Mouse (Mus musculus) heart, embryonic 10.5 days (tissue): ENCODE data around the gene Pole4. TPM values are rescaled to one million over a fixed set of nuclear protein-coding genes. Genes with fewer than 3 reads are reported as not detected.

Experiments used
- DNase-seq: peaks from one replicate; pipeline ENCODE4 v3.0.0-alpha.2; 2017; ENCODE audit warnings: low spot score
- H3K27ac ChIP-seq: fragments of 300-500 bp; sonication (generic); 2 replicates; pipeline ENCODE4 v1.5.1; 2016; ENCODE audit warnings: mild to moderate bottlenecking
- H3K27me3 ChIP-seq: fragments of 300-500 bp; sonication (generic); 2 replicates; pipeline ENCODE4 v1.6.1; 2016; ENCODE audit warnings: mild to moderate bottlenecking; ENCODE audit not compliant: poor library complexity, insufficient read depth, severe bottlenecking
- H3K36me3 ChIP-seq: fragments of 300-500 bp; sonication (generic); 2 replicates; pipeline ENCODE4 v1.6.1; 2016; ENCODE audit warnings: mild to moderate bottlenecking, moderate library complexity
- H3K4me1 ChIP-seq: fragments of 300-500 bp; sonication (generic); 2 replicates; pipeline ENCODE4 v1.6.1; 2016; ENCODE audit warnings: mild to moderate bottlenecking
- H3K4me3 ChIP-seq: fragments of 300-500 bp; sonication (generic); 2 replicates; pipeline ENCODE4 v1.5.1; 2016; ENCODE audit warnings: mild to moderate bottlenecking, moderate library complexity
- H3K9me3 ChIP-seq: fragments of 300-500 bp; sonication (generic); 2 replicates; pipeline ENCODE4 v1.6.1; 2016; ENCODE audit warnings: mild to moderate bottlenecking, moderate library complexity
- WGBS: fragments of 180-500 bp; shearing (Covaris S2); methylation state at CpG from one replicate; pipeline ENCODE4 v1.1.7; 2016; 5-methylcytosine and 5-hydroxymethylcytosine counted together
- polyA plus RNA-seq: library from polyadenylated mRNA; unstranded; fragments of >200 nt; fragmentation: Nextera tagmentation; extraction: Ambion mirVana; gene quantifications from 2 replicates; pipeline ENCODE4 v1.2.1, GENCODE M21; 2016

Gene Pole4
- polyA plus RNA-seq, 1 experiment from 2014 or later = 121 TPM

GRCm38 (mm10) chr6:82737634-82738540 is 32.7 kb upstream of the Pole4 start:
- Histone ChIP-seq H3K4me3 (no peak overlapping the region), H3K36me3 (peaks cover 81% of the 10 kb centered on the region), H3K4me1 (peaks cover 9% of the 10 kb centered on the region), H3K27me3 (no peaks in the 10 kb centered on the region), H3K27ac (no peak overlapping the region), H3K9me3 (no peaks in the 10 kb centered on the region)
- 88% methylated on average over 27 of the region's 27 CpGs for WGBS
- DNase-seq = no peak

GRCm38 (mm10) chr6:82736626-82737600 is 31.7 kb upstream of the Pole4 start:
- Histone ChIP-seq H3K4me3 (no peak overlapping the region), H3K4me1 (peaks cover 9% of the 10 kb centered on the region), H3K9me3 (no peaks in the 10 kb centered on the region), H3K27me3 (no peaks in the 10 kb centered on the region), H3K36me3 (peaks cover 77% of the 10 kb centered on the region), H3K27ac (no peak overlapping the region)
- 84% methylated on average over 25 of the region's 25 CpGs for WGBS
- DNase-seq = no peak

GRCm38 (mm10) chr6:82735347-82735746 is 30.2 kb upstream of the Pole4 start:
- no peaks in the 10 kb centered on the region for H3K27me3 ChIP-seq
- peaks cover 5% of the 10 kb centered on the region; the same call in 1 of the 2 replicates for H3K4me1 ChIP-seq
- no peaks in the 10 kb centered on the region for H3K9me3 ChIP-seq
- WGBS = 84% methylated on average over 7 of the region's 7 CpGs
- peaks cover 87% of the 10 kb centered on the region for H3K36me3 ChIP-seq
- no peak overlapping the region for H3K27ac ChIP-seq
- no peak overlapping the region for H3K4me3 ChIP-seq
- no peak for DNase-seq

GRCm38 (mm10) chr6:82728635-82729034 is 23.5 kb upstream of the Pole4 start:
- DNase-seq = no peak
- Histone ChIP-seq H3K9me3 (no peaks in the 10 kb centered on the region), H3K4me1 (peaks cover 29% of the 10 kb centered on the region), H3K27ac (no peak overlapping the region), H3K36me3 (peaks cover 85% of the 10 kb centered on the region), H3K27me3 (no peaks in the 10 kb centered on the region), H3K4me3 (no peak overlapping the region)
- 71% methylated on average over 21 of the region's 21 CpGs for WGBS

GRCm38 (mm10) chr6:82727206-82727605 is 22.0 kb upstream of the Pole4 start:
- 88% methylated on average over 13 of the region's 13 CpGs for WGBS
- no peak overlapping the region for H3K4me3 ChIP-seq

GRCm38 (mm10) chr6:82723321-82723720 is 18.2 kb upstream of the Pole4 start:
- 27% methylated on average over 5 of the region's 5 CpGs for WGBS
- Histone ChIP-seq H3K4me1 (peaks cover 31% of the 10 kb centered on the region), H3K9me3 (no peaks in the 10 kb centered on the region), H3K27ac (peak overlapping the region; percentile 89), H3K4me3 (0 out of 2 replicates have a peak overlapping the region, but pooled peaks have one; percentile 10), H3K27me3 (no peaks in the 10 kb centered on the region), H3K36me3 (peaks cover 38% of the 10 kb centered on the region)
- peak; percentile 82 for DNase-seq

More at GRCm38 (mm10) chr6:82727206-82727605, 22.0 kb upstream of the Pole4 start:
- Histone ChIP-seq H3K27me3 (no peaks in the 10 kb centered on the region), H3K27ac (no peak overlapping the region), H3K4me1 (peaks cover 40% of the 10 kb centered on the region), H3K9me3 (no peaks in the 10 kb centered on the region), H3K36me3 (peaks cover 77% of the 10 kb centered on the region)
- DNase-seq = no peak

GRCm38 (mm10) chr6:82716126-82716525 is 11.0 kb upstream of the Pole4 start:
- 83% methylated on average over 4 of the region's 4 CpGs for whole genome bisulfite sequencing
- no peaks in the 10 kb centered on the region for H3K9me3 ChIP-seq

GRCm38 (mm10) chr6:82715653-82716052 is 10.5 kb upstream of the Pole4 start:
- no peaks in the 10 kb centered on the region for H3K36me3 ChIP-seq
- H3K27ac ChIP-seq = no peak overlapping the region
- no peak for DNase-seq
- H3K4me1 ChIP-seq = peaks cover 8% of the 10 kb centered on the region; the same call in 1 of the 2 replicates
- H3K9me3 ChIP-seq = no peaks in the 10 kb centered on the region
- no peaks in the 10 kb centered on the region for H3K27me3 ChIP-seq
- 89% methylated on average over 3 of the region's 3 CpGs for WGBS
- H3K4me3 ChIP-seq = no peak overlapping the region

More at GRCm38 (mm10) chr6:82716126-82716525, 11.0 kb upstream of the Pole4 start:
- Histone ChIP-seq H3K36me3 (no peaks in the 10 kb centered on the region), H3K4me1 (peaks cover 10% of the 10 kb centered on the region; the same call in 1 of the 2 replicates), H3K27me3 (no peaks in the 10 kb centered on the region), H3K27ac (no peak overlapping the region), H3K4me3 (no peak overlapping the region)
- DNase-seq = no peak

GRCm38 (mm10) chr6:82715253-82715652 is 10.1 kb upstream of the Pole4 start:
- H3K36me3 ChIP-seq = no peaks in the 10 kb centered on the region
- H3K9me3 ChIP-seq = no peaks in the 10 kb centered on the region
- H3K4me3 ChIP-seq = no peak overlapping the region
- no peaks in the 10 kb centered on the region for H3K27me3 ChIP-seq
- WGBS = 89% methylated on average over 6 of the region's 6 CpGs
- peaks cover 8% of the 10 kb centered on the region; the same call in 1 of the 2 replicates for H3K4me1 ChIP-seq
- DNase-seq = no peak
- H3K27ac ChIP-seq = no peak overlapping the region

GRCm38 (mm10) chr6:82714841-82715240 is 9.7 kb upstream of the Pole4 start:
- Histone ChIP-seq H3K4me1 (peaks cover 8% of the 10 kb centered on the region; the same call in 1 of the 2 replicates), H3K4me3 (no peak overlapping the region), H3K27ac (no peak overlapping the region), H3K36me3 (no peaks in the 10 kb centered on the region), H3K9me3 (no peaks in the 10 kb centered on the region), H3K27me3 (no peaks in the 10 kb centered on the region)
- no peak for DNase-seq
- 86% methylated on average over 5 of the region's 5 CpGs for WGBS

- H3K4me1 ChIP-seq = peaks cover 8% of the 10 kb centered on the region; the same call in 1 of the 2 replicates
- H3K4me3 ChIP-seq = no peak overlapping the region
- 20% methylated on average over 3 of the region's 3 CpGs for WGBS
- no peaks in the 10 kb centered on the region for H3K9me3 ChIP-seq
- no peak overlapping the region for H3K27ac ChIP-seq
- peak; percentile 80 for DNase-seq
- H3K27me3 ChIP-seq = no peaks in the 10 kb centered on the region
- no peaks in the 10 kb centered on the region for H3K36me3 ChIP-seq
These were observed 9.1 kb upstream of the Pole4 start for GRCm38 (mm10) chr6:82714243-82714642.

GRCm38 (mm10) chr6:82707742-82708141 is 2.6 kb upstream of the Pole4 start:
- H3K9me3 ChIP-seq = no peaks in the 10 kb centered on the region
- no peaks in the 10 kb centered on the region for H3K36me3 ChIP-seq
- 81% methylated on average over 3 of the region's 3 CpGs for WGBS
- peaks cover 4% of the 10 kb centered on the region; the same call in 1 of the 2 replicates for H3K4me1 ChIP-seq
- no peak for DNase-seq
- H3K27me3 ChIP-seq = no peaks in the 10 kb centered on the region
- H3K27ac ChIP-seq = no peak overlapping the region
- H3K4me3 ChIP-seq = no peak overlapping the region
